ENCODE assay signal across 14 mouse cellular contexts in the genomic region with DNA sequence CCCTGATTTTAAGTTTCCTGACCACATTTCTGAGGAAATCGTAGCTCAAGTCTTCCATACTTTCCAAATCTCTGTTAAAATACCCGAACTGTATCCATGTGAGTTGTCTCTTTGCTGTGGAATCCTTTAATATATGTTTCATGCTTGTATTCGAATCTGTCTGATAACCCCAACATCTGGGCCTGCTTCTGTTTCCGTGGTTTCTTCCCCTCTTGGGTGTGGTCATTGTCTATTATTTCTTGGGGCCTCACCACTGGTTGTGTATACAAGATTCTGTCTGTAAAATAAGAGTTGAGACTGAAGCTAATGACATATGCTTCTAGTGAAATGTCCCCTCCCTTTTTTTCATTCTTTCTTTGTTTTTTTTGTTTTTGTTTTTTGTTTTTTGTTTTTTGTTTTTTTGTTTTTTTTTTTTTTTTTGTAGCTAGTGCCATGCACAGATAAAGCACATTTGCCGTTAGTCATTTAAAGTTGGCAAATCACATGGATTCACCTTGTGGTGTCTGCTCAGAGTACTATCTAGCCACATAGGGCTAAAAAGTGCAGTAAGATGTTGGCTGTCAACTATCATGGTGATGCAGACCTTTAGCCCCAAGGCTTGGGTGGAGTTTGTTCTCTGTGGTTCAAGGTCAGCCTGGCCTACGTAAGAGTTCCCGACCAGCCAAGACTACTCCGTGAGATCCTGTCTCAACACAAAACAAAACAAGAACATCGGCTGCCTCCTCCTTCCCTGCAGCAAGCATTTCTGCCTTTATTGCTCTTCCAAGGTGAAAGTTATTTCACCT. TPM values are rescaled to one million over a fixed set of nuclear protein-coding genes. Genes with fewer than 3 reads are reported as not detected.
DNase-seq lines count a peak whose midpoint lies in the region; ATAC-seq and TF ChIP-seq lines count a peak whose summit lies in the region.
"Had no signal": no experiment of that assay in that cellular context is flagged by ENCODE, and none has a peak within 500 bp of the region (broad histone marks: within the 10 kb centered on the region; RNA-seq: fewer than 3 reads in every experiment).

No protein-coding gene starts in this region.

- no peaks in the 10 kb centered on the region for H3K36me3 ChIP-seq in heart, embryonic 10.5 days
- H3K36me3 ChIP-seq in heart, adult 2 months (ENCODE audit: control insufficient read depth, insufficient read depth, low read length), result no peaks in the 10 kb centered on the region
- H3K36me3 ChIP-seq in liver, embryonic 11.5 days (ENCODE audit: control insufficient read depth, insufficient read depth, low read length), result no peaks in the 10 kb centered on the region
- H3K36me3 ChIP-seq in hindbrain, embryonic 10.5 days, result no peaks in the 10 kb centered on the region
- H3K36me3 ChIP-seq: embryonic facial prominence, embryonic 10.5 days; forebrain, embryonic 12.5 days; limb, embryonic 15.5 days had no signal

- H3K9ac ChIP-seq in heart, adult 2 months (ENCODE audit: low read depth, low read length), result no peak overlapping the region
- no peak overlapping the region for H3K9ac ChIP-seq in liver, embryonic 11.5 days (ENCODE audit: low read depth, low read length)
- H3K9ac ChIP-seq: forebrain, embryonic 12.5 days; limb, embryonic 15.5 days had no signal

- no peak for TF ChIP-seq POLR2A in heart, adult 2 months (IDR thresholded peaks at IDR 0.05; ENCODE audit: insufficient read depth, low read depth, low read length)

- peak; percentile 88 for ATAC-seq in liver, embryonic 11.5 days (replicated peaks; ENCODE audit: low FRiP score)

- no peaks in the 10 kb centered on the region for H3K79me2 ChIP-seq in heart, adult 2 months (replicated peaks; ENCODE audit: control insufficient read depth, insufficient read depth, low read length)

- H3K9me3 ChIP-seq in heart, embryonic 10.5 days, result no peaks in the 10 kb centered on the region
- H3K9me3 ChIP-seq in liver, embryonic 11.5 days (ENCODE audit: control insufficient read depth, low read length), result no peaks in the 10 kb centered on the region
- H3K9me3 ChIP-seq in hindbrain, embryonic 10.5 days, result no peaks in the 10 kb centered on the region
- H3K9me3 ChIP-seq: embryonic facial prominence, embryonic 10.5 days; forebrain, embryonic 12.5 days had no signal

- H3K4me1 ChIP-seq in heart, embryonic 10.5 days, result 0 out of 2 replicates have a peak, but pooled peaks cover 6% of the 10 kb centered on the region
- peaks cover 1% of the 10 kb centered on the region; the same call in 1 of the 2 replicates for H3K4me1 ChIP-seq in heart, adult 2 months (ENCODE audit: control insufficient read depth, insufficient read depth, low read length)
- peaks cover 2% of the 10 kb centered on the region for H3K4me1 ChIP-seq in liver, embryonic 11.5 days (replicated peaks; ENCODE audit: control insufficient read depth, insufficient read depth, low read length)
- H3K4me1 ChIP-seq in hindbrain, embryonic 10.5 days (replicated peaks), result no peaks in the 10 kb centered on the region
- H3K4me1 ChIP-seq: embryonic facial prominence, embryonic 10.5 days; limb, embryonic 15.5 days had no signal

- no peak overlapping the region for H3K4me2 ChIP-seq in liver, embryonic 11.5 days
- H3K4me2 ChIP-seq: forebrain, embryonic 12.5 days; limb, embryonic 15.5 days had no signal

- intact Hi-C loops in heart, adult 2 months (cut with DNase I), result no loop called here

- H3K27ac ChIP-seq in heart, embryonic 10.5 days, result no peak overlapping the region
- no peak overlapping the region for H3K27ac ChIP-seq in heart, adult 2 months
- 0 out of 2 replicates have a peak overlapping the region, but pooled peaks have one; percentile 6 for H3K27ac ChIP-seq in liver, embryonic 11.5 days (ENCODE audit: low read depth, low read length)
- no peak overlapping the region for H3K27ac ChIP-seq in hindbrain, embryonic 10.5 days
- H3K27ac ChIP-seq: embryonic facial prominence, embryonic 10.5 days; forebrain, embryonic 12.5 days; gastrocnemius, adult 2 months; limb, embryonic 15.5 days had no signal

- WGBS in heart, embryonic 10.5 days, result 77% methylated on average over 9 of the region's 9 CpGs
- 66% methylated on average over 9 of the region's 9 CpGs for WGBS in heart, adult 2 months
- WGBS in liver, embryonic 11.5 days, result 45% methylated on average over 9 of the region's 9 CpGs
- 88% methylated on average over 9 of the region's 9 CpGs for WGBS in hindbrain, embryonic 10.5 days

- H3K27me3 ChIP-seq in heart, embryonic 10.5 days (ENCODE audit: insufficient read depth, poor library complexity, severe bottlenecking), result no peaks in the 10 kb centered on the region
- H3K27me3 ChIP-seq in heart, adult 2 months (ENCODE audit: control insufficient read depth, insufficient read depth, low read length), result no peaks in the 10 kb centered on the region
- no peaks in the 10 kb centered on the region for H3K27me3 ChIP-seq in liver, embryonic 11.5 days (replicated peaks; ENCODE audit: control insufficient read depth, insufficient read depth, low read length)
- no peaks in the 10 kb centered on the region for H3K27me3 ChIP-seq in hindbrain, embryonic 10.5 days (ENCODE audit: insufficient read depth, poor library complexity, severe bottlenecking)
- H3K27me3 ChIP-seq: limb, embryonic 15.5 days had no signal

- peak; percentile 28 for DNase-seq in heart, embryonic 10.5 days (ENCODE audit: low spot score)
- no peak for DNase-seq in heart, adult 2 months
- peak; percentile 43 to 68 for DNase-seq in spleen, postnatal 4 days (ENCODE audit: low spot score in 2 of 2)
- no peak for DNase-seq in spleen, adult 12 weeks (ENCODE audit: low spot score)
- peak; percentile 32 for DNase-seq in liver, embryonic 11.5 days (ENCODE audit: low spot score)
- peak; percentile 45 for DNase-seq in testis, postnatal 10 days (ENCODE audit: low spot score)
- no peak for DNase-seq in hindbrain, embryonic 10.5 days (ENCODE audit: low spot score)
- no peak for DNase-seq in thymus, adult 18-20 months
- DNase-seq: adrenal gland, postnatal 25 days; cerebellum, adult 11-12 months; gastrocnemius, adult 2 months had no signal

- TF ChIP-seq CTCF in heart, adult 2 months (IDR thresholded peaks at IDR 0.05), result no peak

- no peak overlapping the region for H3K4me3 ChIP-seq in heart, embryonic 10.5 days
- no peak overlapping the region for H3K4me3 ChIP-seq in heart, adult 2 months
- no peak overlapping the region for H3K4me3 ChIP-seq in liver, embryonic 11.5 days (ENCODE audit: low read depth, low read length)
- H3K4me3 ChIP-seq in hindbrain, embryonic 10.5 days, result no peak overlapping the region
- H3K4me3 ChIP-seq: embryonic facial prominence, embryonic 10.5 days; forebrain, embryonic 12.5 days; gastrocnemius, adult 2 months; limb, embryonic 15.5 days had no signal

- no peak for TF ChIP-seq EP300 in heart, adult 2 months (IDR thresholded peaks at IDR 0.05; ENCODE audit: insufficient read depth, low read depth, low read length)

RNA-seq across cellular contexts. Expression of gene Hs6st1, which starts 13.8 kb away (rescaled TPM):
- polyA plus RNA-seq in heart, embryonic 10.5 days (2016; fragmentation: Nextera tagmentation; extraction: Ambion mirVana), result 3.5 and 5.7 TPM in 2 replicates
- total RNA-seq in heart, adult 2 months (2021), result 10 to 100 TPM; 22.8 to 23.0 TPM
- polyA plus RNA-seq in heart, adult 2 months (2012; rRNA removed), result 25.3 and 28.9 TPM in 2 replicates
- 11.1 and 15.0 TPM in 2 replicates for polyA plus RNA-seq in liver, embryonic 11.5 days (2014; fragmentation: Nextera tagmentation; extraction: Ambion mirVana)
- polyA plus RNA-seq in hindbrain, embryonic 10.5 days (2016; fragmentation: Nextera tagmentation; extraction: Ambion mirVana), result 5.2 and 6.2 TPM in 2 replicates

Comparison
In these comparisons a context has a peak if more than half of its experiments do, and no peak if none do; other contexts are left out.
1. DNase-seq: peak in heart, embryonic 10.5 days (single experiment), spleen, postnatal 4 days (2 of 2), liver, embryonic 11.5 days (single experiment) and testis, postnatal 10 days (single experiment); none in heart, adult 2 months (0 of 2), spleen, adult 12 weeks (single experiment), hindbrain, embryonic 10.5 days (single experiment) and thymus, adult 18-20 months (0 of 2).